Mouse (Mus musculus) embryonic fibroblast, embryonic 13.5 days (primary cell): ENCODE data around the gene Wdfy2.

Source experiments
- CTCF ChIP-seq: IDR thresholded peaks from 2 replicates; pipeline ENCODE4 v1.5.1; 2011; ENCODE audit warnings: mild to moderate bottlenecking, control low read depth, low read length, moderate library complexity, borderline replicate concordance; ENCODE audit not compliant: insufficient read depth
- POLR2A ChIP-seq: IDR thresholded peaks from 2 replicates; pipeline ENCODE4 v1.6.1; 2011; ENCODE audit warnings: low read depth, mild to moderate bottlenecking, control low read depth, low read length, moderate library complexity

DNA sequence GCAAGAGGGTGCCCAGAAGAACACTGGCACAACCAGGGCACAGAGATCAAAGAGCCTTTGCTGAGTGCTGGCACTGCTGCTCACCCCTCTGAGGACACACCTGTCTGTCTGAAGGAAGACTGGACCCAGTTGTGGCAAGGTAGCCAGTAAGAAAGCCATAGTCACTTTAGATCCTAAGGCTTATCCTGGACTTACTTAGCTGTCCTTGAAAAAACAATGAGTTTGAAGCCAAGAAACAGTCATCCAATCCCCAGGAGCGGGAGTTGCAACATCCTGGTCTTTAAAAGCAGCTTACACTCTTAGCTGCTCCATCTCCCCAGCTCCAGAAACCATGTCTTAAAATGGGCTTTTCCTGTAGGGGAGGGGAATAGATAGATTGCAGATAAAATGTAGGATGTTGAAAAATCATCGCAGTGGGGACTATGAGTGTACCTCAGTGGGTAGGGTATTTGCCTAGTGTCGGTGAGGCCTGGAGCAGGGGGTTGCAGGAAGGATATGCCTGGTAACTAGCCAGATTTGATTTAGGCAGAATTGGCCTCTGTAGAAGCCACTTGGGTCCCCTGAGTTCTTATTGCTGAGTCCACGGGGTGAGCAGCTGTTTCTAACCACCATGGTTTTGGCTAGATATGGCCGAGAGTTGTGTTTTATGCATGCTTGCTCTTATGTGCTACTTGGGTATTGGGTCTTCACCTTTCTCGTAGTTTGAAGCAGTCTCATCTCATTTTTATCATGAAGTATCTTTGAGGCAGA, 99.3 kb downstream of the Wdfy2 start:
- TF ChIP-seq CTCF: no peak
- no peak for TF ChIP-seq POLR2A
